Mouse (Mus musculus) left cerebral cortex, adult 18-20 months (tissue): ENCODE measurements around the gene Atpaf2. TPM values are rescaled to one million over a fixed set of nuclear protein-coding genes. Genes with fewer than 3 reads are reported as not detected.
A peak's percentile ranks its signal among the peaks of the same experiment; 100 is the strongest.

Source experiments
- DNase-seq, 2 experiments: peaks; one replicate each; pipeline ENCODE4 v3.0.0; 2021 to 2022; ENCODE audit warnings: low spot score in 2 of 2, mixed read lengths in 1 of 2
- total RNA-seq, 2 experiments: library from RNA; stranded (reverse); gene quantifications; 2 replicates each; pipeline ENCODE4 v1.2.3; 2021

The Atpaf2 gene
- total RNA-seq, 2 experiments from 2014 or later, result 26.9 to 32.1 TPM

GRCm38 (mm10) chr11:60406606-60407005, 11.7 kb downstream of the Atpaf2 start:
- DNase-seq, result no peak

DNA sequence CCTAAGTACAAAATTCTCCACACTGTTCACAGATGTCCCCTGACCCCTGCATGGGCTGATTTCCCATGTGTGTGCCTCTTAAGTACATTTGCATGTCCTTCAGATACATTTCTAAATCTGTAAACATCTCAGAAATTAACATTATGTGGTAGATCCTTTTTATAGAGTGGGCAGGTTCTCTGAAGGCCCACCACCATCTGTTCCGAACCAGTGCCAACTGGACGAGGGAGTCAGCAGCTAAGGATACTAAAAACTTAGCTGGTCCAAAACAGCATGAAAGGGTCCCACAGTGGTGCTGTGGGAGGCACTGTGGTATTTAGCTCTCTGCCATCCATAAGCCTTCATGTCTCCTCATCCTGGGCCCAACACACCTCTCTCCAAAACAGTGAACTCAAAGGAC, 21.1 kb downstream of the Atpaf2 start:
- peak; percentile 69 to 79 for DNase-seq

- peak in 1 of 2 experiments; percentile 22 for DNase-seq
Observed at GRCm38 (mm10) chr11:60396546-60396945, 21.7 kb downstream of the Atpaf2 start.

DNA sequence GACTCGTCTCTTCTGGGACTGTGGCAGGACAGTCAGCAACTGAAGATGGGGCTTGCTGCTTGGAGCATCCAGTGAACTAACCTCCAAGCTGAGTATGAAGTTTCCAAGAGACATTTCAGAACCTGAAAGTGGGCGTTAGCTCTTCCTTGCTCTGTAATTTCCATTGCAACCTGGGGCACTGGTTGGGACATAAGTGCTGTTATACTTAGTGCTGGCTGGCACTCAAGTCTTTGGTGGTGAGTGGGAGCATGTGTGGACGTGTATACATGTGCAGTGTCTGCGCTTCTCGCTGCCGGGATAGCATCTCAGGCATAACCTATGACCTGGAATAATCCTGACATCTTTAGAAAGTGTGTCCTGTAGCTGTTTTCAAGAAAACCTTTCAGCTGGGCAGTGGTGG, 26.9 kb downstream of the Atpaf2 start:
- peak in 1 of 2 experiments; percentile 18 for DNase-seq

DNA sequence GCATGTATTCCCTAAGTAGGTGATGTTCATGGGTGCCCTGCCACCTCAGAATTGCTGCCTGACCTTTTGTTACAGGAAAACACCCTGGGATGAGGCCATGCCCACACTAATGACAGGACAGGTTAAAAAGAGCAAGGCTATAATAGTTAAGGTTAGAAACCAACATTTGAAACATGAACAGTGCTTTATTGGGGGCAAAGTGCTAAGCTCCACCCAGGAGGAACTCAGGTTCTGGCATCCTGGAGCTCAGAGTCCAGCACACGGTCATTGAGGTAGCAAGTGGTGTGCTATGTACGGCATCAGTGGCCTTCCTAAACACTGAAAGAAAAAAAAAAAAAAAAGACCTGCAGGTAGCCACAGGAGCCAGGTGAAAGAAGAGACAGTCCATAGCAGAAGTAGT, 30.3 kb downstream of the Atpaf2 start:
- no peak for DNase-seq

DNA sequence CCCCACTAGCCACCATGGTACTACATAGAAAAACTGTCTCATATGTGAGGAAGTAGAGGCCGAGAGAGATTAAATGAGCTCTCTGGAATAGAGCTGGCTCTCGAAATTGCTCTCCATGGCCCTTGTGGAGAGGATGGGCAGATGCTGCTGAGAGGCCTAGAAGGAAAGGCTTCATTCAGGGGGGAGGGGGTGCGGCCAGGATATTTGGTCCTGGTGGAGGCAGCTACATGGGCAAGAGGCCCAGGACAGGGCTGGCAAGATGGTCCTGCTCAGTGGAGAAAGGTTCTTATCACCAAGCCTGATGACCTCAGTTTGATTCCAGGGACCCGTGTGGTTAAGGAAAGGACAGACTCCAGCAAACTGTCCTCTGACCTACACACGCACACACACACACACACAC, 32.3 kb downstream of the Atpaf2 start:
- no peak for DNase-seq

GRCm38 (mm10) chr11:60384762-60385421, 33.4 kb downstream of the Atpaf2 start:
- peak; percentile 52 to 78 for DNase-seq

GRCm38 (mm10) chr11:60383518-60383917, 34.7 kb downstream of the Atpaf2 start:
- no peak for DNase-seq

- DNase-seq, result no peak
Observed at GRCm38 (mm10) chr11:60374481-60374880, 43.8 kb downstream of the Atpaf2 start.

- DNase-seq, result no peak
Observed at GRCm38 (mm10) chr11:60370431-60370830, 47.8 kb downstream of the Atpaf2 start.

DNA sequence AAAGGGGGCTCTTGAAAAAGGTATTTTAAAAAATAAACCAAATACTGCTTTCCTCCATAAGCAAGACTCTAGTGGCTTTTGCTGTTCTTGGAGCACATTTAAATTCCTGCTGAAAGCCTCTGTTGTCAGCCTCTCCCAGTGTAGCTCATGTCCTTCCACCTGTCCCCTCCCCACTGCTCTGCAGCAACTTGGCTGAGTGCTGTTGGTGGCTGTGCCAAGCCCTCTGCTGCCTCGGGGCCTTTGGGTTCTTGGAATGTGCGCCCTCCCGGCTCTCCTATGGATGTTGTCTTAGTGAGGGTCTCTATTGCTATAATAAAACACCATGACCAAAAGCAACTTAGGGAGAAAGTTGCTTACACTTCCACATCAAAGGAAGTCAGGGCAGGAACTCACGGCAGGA, 48.8 kb downstream of the Atpaf2 start:
- DNase-seq, result no peak

GRCm38 (mm10) chr11:60368909-60369308, 49.3 kb downstream of the Atpaf2 start:
- no peak for DNase-seq

DNA sequence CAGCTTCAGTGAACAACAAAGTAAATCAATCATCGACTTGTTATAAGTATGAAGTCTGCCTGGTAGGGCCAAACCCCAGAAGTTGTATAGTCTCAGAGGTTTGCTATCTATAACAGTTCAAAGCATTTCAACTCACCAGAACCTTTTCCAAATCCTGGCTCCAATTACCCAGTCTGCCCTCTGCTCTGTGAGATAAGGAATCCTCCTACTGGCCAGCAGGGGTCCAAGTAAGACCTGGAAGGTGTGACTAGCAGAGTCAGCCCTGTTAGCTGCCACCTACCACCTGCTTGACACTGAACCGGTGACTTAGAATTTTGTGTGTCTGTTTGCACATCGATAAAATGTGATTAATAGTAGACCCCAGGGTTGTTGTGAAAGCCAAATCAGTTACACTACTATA, 51.0 kb downstream of the Atpaf2 start:
- DNase-seq, result no peak

GRCm38 (mm10) chr11:60366239-60367019, 51.8 kb downstream of the Atpaf2 start:
- DNase-seq, result no peak

- DNase-seq, result no peak
Observed at GRCm38 (mm10) chr11:60360631-60361201, 57.5 kb downstream of the Atpaf2 start.

GRCm38 (mm10) chr11:60359936-60360335, 58.3 kb downstream of the Atpaf2 start:
- DNase-seq, result no peak

DNA sequence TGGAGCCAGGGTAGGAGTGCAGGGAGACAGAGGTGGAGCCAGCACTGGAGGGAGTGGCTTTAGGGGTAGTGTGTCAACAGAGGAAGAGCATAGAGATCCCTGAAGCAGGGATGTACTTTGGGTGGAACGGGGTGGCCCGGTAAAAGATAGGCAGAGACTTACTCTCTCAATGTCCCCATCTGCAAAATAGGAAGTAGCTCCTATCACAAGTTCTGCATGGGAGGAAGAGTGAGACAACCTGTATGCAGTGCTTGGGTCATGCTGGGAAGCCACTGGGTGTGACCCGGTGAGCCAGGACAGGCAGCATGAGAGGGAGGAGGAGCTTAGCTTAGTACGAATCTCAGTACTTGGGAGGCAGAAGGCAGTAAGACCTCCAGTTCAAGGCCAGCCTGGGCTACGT, 59.1 kb downstream of the Atpaf2 start:
- no peak for DNase-seq

GRCm38 (mm10) chr11:60358548-60358947, 59.7 kb downstream of the Atpaf2 start:
- no peak for DNase-seq

GRCm38 (mm10) chr11:60357116-60357515, 61.1 kb downstream of the Atpaf2 start:
- DNase-seq, result no peak

GRCm38 (mm10) chr11:60355952-60356351, 62.3 kb downstream of the Atpaf2 start:
- no peak for DNase-seq

- peak; percentile 98 to 100 for DNase-seq
Observed at GRCm38 (mm10) chr11:60352559-60353411, 65.5 kb downstream of the Atpaf2 start, which contains the start of the genes Tom1l2 and Drc3. TSS of gene Tom1l2 (minus strand) at chr11:60352905. TSS of gene Drc3 (plus strand) at chr11:60353329.
